Mouse (Mus musculus) myocyte (in vitro differentiated cells): Measurements from ENCODE around the gene Baz2b.

ENCODE experiments used
- CEBPB ChIP-seq: IDR thresholded peaks from 2 replicates; pipeline ENCODE4 v1.6.1; 2011; ENCODE audit warnings: mild to moderate bottlenecking, moderate library complexity; ENCODE audit not compliant: poor library complexity, insufficient read depth, severe bottlenecking
- MAX ChIP-seq: IDR thresholded peaks from one replicate; pipeline ENCODE4 v1.6.1; 2011; ENCODE audit warnings: low read depth, mild to moderate bottlenecking, control low read depth
- MYOD1 ChIP-seq, 3 experiments: IDR thresholded peaks; one replicate each; pipeline ENCODE4 v1.6.1; 2011; ENCODE audit warnings: control low read depth in 2 of 3, low read depth in 2 of 3, mild to moderate bottlenecking in 2 of 3, moderate library complexity in 1 of 3; ENCODE audit not compliant: insufficient read length in 2 of 3, control insufficient read depth in 1 of 3
- POLR2A ChIP-seq: IDR thresholded peaks from one replicate; pipeline ENCODE4 v1.6.1; 2011; ENCODE audit warnings: low read depth, mild to moderate bottlenecking, control low read depth, moderate library complexity; ENCODE audit not compliant: insufficient read length
- USF1 ChIP-seq: IDR thresholded peaks from one replicate; pipeline ENCODE4 v1.6.1; 2011; ENCODE audit warnings: low read depth, mild to moderate bottlenecking, control low read depth, moderate library complexity

DNA sequence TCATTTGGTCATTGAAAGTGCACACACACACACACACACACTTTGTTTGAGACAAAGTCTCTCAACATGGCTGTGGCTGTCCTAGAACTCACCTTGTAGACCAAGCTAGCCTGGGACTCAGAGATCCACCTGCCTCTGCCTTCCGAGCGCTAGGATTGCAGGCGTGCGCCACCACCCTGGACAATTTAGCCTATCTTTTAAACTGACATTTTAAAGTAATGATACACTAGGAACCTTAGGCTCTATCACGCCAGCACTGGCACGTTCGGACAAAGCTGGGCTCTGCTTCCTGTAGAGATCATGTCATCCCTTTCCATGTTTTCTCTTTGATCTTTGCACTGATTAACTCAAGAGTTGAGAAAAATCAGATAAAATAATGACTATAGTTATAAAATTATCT, 81.0 kb downstream of the Baz2b start:
- TF ChIP-seq POLR2A (no peak), USF1 (no peak), MAX (no peak), CEBPB (no peak), MYOD1 (IDR thresholded peaks at IDR 0.05; ENCODE audit: control insufficient read depth in 1 of 3, insufficient read length in 2 of 3, low read depth in 2 of 3) (no peak)
